Mouse (Mus musculus) intestine, postnatal 0 days (tissue): ENCODE data around the gene Cxcr5. TPM values are rescaled to one million over a fixed set of nuclear protein-coding genes. Genes with fewer than 3 reads are reported as not detected.

ENCODE experiments used
- ATAC-seq: fragments of 200-750 bp; cut with Nextera tagmentation; 2 replicates; pipeline ENCODE4 v1.8.0; 2017; ENCODE audit warnings: mild to moderate bottlenecking, moderate TSS enrichment, moderate library complexity
- H3K27ac ChIP-seq: fragments of 300-500 bp; sonication (generic); 2 replicates; pipeline ENCODE4 v1.5.1; 2014; ENCODE audit warnings: mild to moderate bottlenecking, low read depth, low read length, moderate library complexity
- H3K27me3 ChIP-seq: fragments of 300-500 bp; sonication (generic); replicated peaks from 2 replicates; pipeline ENCODE4 v1.6.1; 2014; ENCODE audit warnings: low read length, mixed read lengths; ENCODE audit not compliant: control insufficient read depth, insufficient read depth
- H3K36me3 ChIP-seq: fragments of 300-500 bp; sonication (generic); 2 replicates; pipeline ENCODE4 v1.6.1; 2014; ENCODE audit warnings: mild to moderate bottlenecking, moderate library complexity; ENCODE audit not compliant: control insufficient read depth, insufficient read depth
- H3K4me1 ChIP-seq: fragments of 300-500 bp; sonication (generic); replicated peaks from 2 replicates; pipeline ENCODE4 v1.6.1; 2014; ENCODE audit warnings: antibody characterized with exemption, low read length, mixed read lengths; ENCODE audit not compliant: control insufficient read depth, insufficient read depth
- H3K4me2 ChIP-seq: fragments of 300-500 bp; sonication (generic); replicated peaks from 2 replicates; pipeline ENCODE4 v1.6.1; 2014; ENCODE audit warnings: low read depth, mild to moderate bottlenecking, moderate library complexity
- H3K4me3 ChIP-seq: fragments of 300-500 bp; sonication (generic); 2 replicates; pipeline ENCODE4 v1.5.1; 2014; ENCODE audit warnings: low read depth, low read length
- H3K9ac ChIP-seq: fragments of 300-500 bp; sonication (generic); 2 replicates; pipeline ENCODE4 v1.6.1; 2014; ENCODE audit warnings: mild to moderate bottlenecking, low read depth, low read length
- H3K9me3 ChIP-seq: fragments of 300-500 bp; sonication (generic); 2 replicates; pipeline ENCODE4 v1.6.1; 2016; ENCODE audit warnings: mixed run types; ENCODE audit not compliant: control insufficient read depth
- CTCF ChIP-seq: sonication (generic); IDR thresholded peaks from 2 replicates; pipeline ENCODE4 v1.5.1; 2016; ENCODE audit warnings: low read depth, mild to moderate bottlenecking, control low read depth, antibody characterized with exemption, moderate library complexity
- WGBS: fragments of 180-500 bp; shearing (Covaris S2); extraction: QIAGEN DNeasy Blood & Tissue Kit; methylation state at CpG from one replicate; pipeline ENCODE4 v1.1.7; 2014; 5-methylcytosine and 5-hydroxymethylcytosine counted together
- polyA plus RNA-seq: library from polyadenylated mRNA; unstranded; fragments of >200 nt; fragmentation: Nextera tagmentation; extraction: Ambion mirVana; gene quantifications from 2 replicates; pipeline ENCODE4 v1.2.1, GENCODE M21; 2015

Gene Cxcr5
- polyA plus RNA-seq, 1 experiment from 2014 or later: 0.25 TPM

- 0 out of 2 replicates have a peak, but pooled peaks cover 4% of the 10 kb centered on the region for H3K4me1 ChIP-seq
- H3K4me3 ChIP-seq: no peak overlapping the region
- no peak overlapping the region for H3K27ac ChIP-seq
- H3K9me3 ChIP-seq: no peaks in the 10 kb centered on the region
- peak; percentile 11 for TF ChIP-seq CTCF
- WGBS: 64% methylated on average over 23 of the region's 23 CpGs
- no peak overlapping the region for H3K4me2 ChIP-seq
- H3K27me3 ChIP-seq: no peaks in the 10 kb centered on the region
- H3K36me3 ChIP-seq: peaks cover 70% of the 10 kb centered on the region
- ATAC-seq: no peak
- H3K9ac ChIP-seq: no peak overlapping the region
These were observed 55.7 kb downstream of the Cxcr5 start for GRCm38 (mm10) chr9:44505824-44506467.

- TF ChIP-seq CTCF: no peak
- no peak overlapping the region for H3K4me3 ChIP-seq
- no peak overlapping the region for H3K4me2 ChIP-seq
- no peaks in the 10 kb centered on the region for H3K27me3 ChIP-seq
- no peak overlapping the region for H3K27ac ChIP-seq
- peaks cover 76% of the 10 kb centered on the region for H3K36me3 ChIP-seq
- ATAC-seq: no peak
- H3K4me1 ChIP-seq: 0 out of 2 replicates have a peak, but pooled peaks cover 4% of the 10 kb centered on the region
- 78% methylated on average over 20 of the region's 20 CpGs for WGBS
- no peaks in the 10 kb centered on the region for H3K9me3 ChIP-seq
- H3K9ac ChIP-seq: no peak overlapping the region
These were observed 56.5 kb downstream of the Cxcr5 start for GRCm38 (mm10) chr9:44504893-44505823.

DNA sequence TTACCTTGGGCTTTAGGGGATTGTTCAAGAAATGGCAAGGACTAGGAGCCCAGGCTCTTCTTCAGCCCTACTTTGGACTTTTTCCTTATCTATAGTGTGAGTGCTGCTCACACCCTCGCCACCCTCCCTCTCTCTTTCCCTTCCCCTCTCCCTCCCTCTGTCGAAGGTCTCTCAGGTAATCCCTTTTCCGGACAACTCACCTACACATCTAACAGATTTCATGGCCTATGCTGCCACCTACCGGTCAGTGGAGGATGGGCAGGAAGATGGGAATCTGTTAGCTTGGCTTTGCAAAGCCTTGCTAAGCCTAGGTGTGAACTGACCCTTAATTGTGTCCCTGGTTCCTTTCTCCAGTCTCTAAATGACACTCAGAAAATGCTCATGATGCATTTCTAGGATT lies 59.7 kb downstream of the Cxcr5 start:
- 2% methylated on average over 4 of the region's 4 CpGs for WGBS
- Histone ChIP-seq H3K4me1 (peaks cover 10% of the 10 kb centered on the region), H3K27me3 (no peaks in the 10 kb centered on the region), H3K9me3 (no peaks in the 10 kb centered on the region), H3K9ac (no peak overlapping the region), H3K4me2 (0 out of 2 replicates have a peak overlapping the region, but pooled peaks have one; percentile 21), H3K4me3 (no peak overlapping the region), H3K27ac (no peak overlapping the region), H3K36me3 (peaks cover 53% of the 10 kb centered on the region)
- TF ChIP-seq CTCF: peak; percentile 96
- ATAC-seq: no peak; the same call in 1 of the 2 replicates

DNA sequence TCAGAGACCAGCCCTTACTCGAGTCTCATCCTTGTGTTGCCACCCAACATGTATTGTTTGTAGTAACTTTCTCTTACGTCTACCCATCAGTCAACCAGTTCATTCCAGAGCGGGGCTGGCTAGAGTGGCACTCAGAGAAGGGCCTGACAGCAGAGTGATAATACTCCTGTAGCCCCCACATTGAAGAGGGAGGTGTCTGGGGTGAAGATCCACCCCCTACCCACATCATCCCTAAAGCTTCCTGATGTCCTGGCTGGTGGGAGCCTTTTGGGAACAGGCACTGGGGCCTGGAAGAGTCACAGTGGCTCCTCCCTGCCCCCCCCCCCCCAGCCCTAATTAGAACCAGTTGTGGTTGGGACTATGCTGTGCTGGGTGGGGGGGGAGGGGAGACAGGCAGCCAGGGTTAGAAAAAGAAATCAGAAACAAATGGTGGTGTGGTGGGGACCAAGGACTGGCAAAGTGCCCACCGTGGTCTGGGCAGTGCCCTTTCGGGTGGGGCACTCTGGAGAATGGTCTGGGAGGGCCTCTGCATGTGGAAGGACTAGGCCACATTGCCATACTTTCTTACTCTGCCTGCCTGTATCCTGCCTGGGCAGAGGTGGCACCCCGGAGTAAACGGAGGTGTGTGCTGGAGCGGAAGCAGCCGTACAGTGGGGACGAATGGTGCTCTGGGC lies 60.3 kb downstream of the Cxcr5 start:
- no peaks in the 10 kb centered on the region for H3K27me3 ChIP-seq
- ATAC-seq: no peak
- 0 out of 2 replicates have a peak overlapping the region, but pooled peaks have one; percentile 21 for H3K4me2 ChIP-seq
- TF ChIP-seq CTCF: no peak
- no peak overlapping the region for H3K27ac ChIP-seq
- H3K4me3 ChIP-seq: no peak overlapping the region
- no peak overlapping the region for H3K9ac ChIP-seq
- no peaks in the 10 kb centered on the region for H3K9me3 ChIP-seq
- H3K36me3 ChIP-seq: peaks cover 46% of the 10 kb centered on the region
- WGBS: 55% methylated on average over 10 of the region's 10 CpGs
- H3K4me1 ChIP-seq: peaks cover 12% of the 10 kb centered on the region

DNA sequence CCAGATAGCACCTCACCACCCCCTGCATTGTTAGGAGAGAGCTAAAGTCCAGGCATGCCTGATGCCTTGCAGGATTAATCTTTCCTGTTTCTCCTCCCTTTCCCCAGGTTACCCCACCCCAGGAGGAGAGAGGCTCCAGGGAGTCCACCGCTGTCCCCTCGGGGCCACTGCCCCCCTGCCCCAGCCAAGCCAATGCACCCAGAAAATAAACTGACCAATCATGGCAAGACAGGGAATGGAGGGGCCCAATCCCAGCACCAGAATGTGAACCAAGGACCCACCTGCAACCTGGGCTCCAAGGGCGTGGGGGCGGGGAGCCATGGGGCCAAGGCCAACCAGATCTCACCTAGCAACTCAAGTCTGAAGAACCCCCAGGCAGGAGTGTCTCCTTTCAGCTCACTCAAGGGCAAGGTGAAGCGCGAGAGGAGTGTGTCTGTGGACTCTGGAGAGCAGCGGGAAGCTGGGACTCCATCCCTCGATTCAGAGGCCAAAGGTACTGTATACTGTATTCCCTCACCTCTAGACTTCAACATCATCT lies 61.0 kb downstream of the Cxcr5 start:
- no peaks in the 10 kb centered on the region for H3K9me3 ChIP-seq
- 48% methylated on average over 8 of the region's 8 CpGs for WGBS
- no peak for ATAC-seq
- H3K27ac ChIP-seq: no peak overlapping the region
- no peak for TF ChIP-seq CTCF
- peaks cover 40% of the 10 kb centered on the region for H3K36me3 ChIP-seq
- H3K4me1 ChIP-seq: peaks cover 12% of the 10 kb centered on the region
- no peak overlapping the region for H3K4me3 ChIP-seq
- no peak overlapping the region for H3K4me2 ChIP-seq
- H3K9ac ChIP-seq: no peak overlapping the region
- H3K27me3 ChIP-seq: no peaks in the 10 kb centered on the region
